Mouse (Mus musculus) heart, adult 2 months (tissue): ENCODE data around the gene Rps6kc1.

ENCODE experiments used
- CTCF ChIP-seq: fragments of 200-600 bp; IDR thresholded peaks from 2 replicates; pipeline ENCODE4 v1.8.1; 2022; ENCODE audit warnings: antibody characterized with exemption, mild to moderate bottlenecking, moderate library complexity
- EP300 ChIP-seq: fragments of 200-500 bp; IDR thresholded peaks from 2 replicates; pipeline ENCODE4 v1.6.1; 2011; ENCODE audit warnings: low read depth, low read length, control low read depth; ENCODE audit not compliant: insufficient read depth
- POLR2A ChIP-seq: fragments of 200-500 bp; IDR thresholded peaks from 2 replicates; pipeline ENCODE4 v1.6.1; 2011; ENCODE audit warnings: mild to moderate bottlenecking, low read depth, low read length, control low read depth; ENCODE audit not compliant: insufficient read depth

- TF ChIP-seq CTCF (peak; percentile 84), EP300 (no peak), POLR2A (no peak)
Measured at GRCm38 (mm10) chr1:190881422-190881821, 30.1 kb downstream of the Rps6kc1 start.
